Comparison of ENCODE assay signal across 24 mouse cellular contexts in the genomic region with DNA sequence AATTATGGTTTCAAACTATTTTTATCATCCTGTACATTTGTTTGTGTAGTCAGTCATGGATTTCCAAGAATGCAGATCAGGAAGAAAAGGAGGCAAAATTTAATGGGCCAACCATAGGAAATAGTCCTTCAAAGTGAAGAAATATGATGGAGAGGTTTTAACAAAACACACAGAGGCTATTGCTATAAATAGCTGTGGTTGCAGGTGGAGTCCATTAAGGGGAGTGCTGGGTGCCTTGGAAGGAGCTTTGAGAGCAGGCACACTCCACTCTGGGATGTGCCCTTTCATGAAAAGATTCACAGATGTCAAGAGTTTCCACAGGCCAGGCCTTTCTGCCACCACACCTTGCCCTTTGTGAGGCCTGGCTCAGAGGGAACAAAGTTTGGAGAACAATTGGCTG.
"Had no signal": no experiment of that assay in that cellular context is flagged by ENCODE, and none has a peak within 500 bp of the region (broad histone marks: within the 10 kb centered on the region; RNA-seq: fewer than 3 reads in every experiment).

No protein-coding gene starts in this region.

- H3K4me3 ChIP-seq: gastrocnemius, adult 2 months; heart, embryonic 10.5 days; heart, embryonic 12.5 days; hindbrain, embryonic 10.5 days; hindbrain, embryonic 12.5 days; intestine, embryonic 15.5 days; layer of hippocampus, adult 2 months; limb, embryonic 13.5 days; limb, embryonic 15.5 days had no signal

- ATAC-seq: hindbrain, embryonic 16.5 days; inflammation-experienced regulatory T-cells, adult 6 months; intestine, embryonic 15.5 days; intestine, postnatal 0 days had no signal

- H3K36me3 ChIP-seq: heart, embryonic 10.5 days; heart, embryonic 12.5 days; hindbrain, embryonic 10.5 days; hindbrain, embryonic 12.5 days; intestine, embryonic 15.5 days; limb, embryonic 13.5 days; limb, embryonic 15.5 days had no signal

- H3K27me3 ChIP-seq: heart, embryonic 12.5 days; hindbrain, embryonic 12.5 days; intestine, embryonic 15.5 days; limb, embryonic 13.5 days; limb, embryonic 15.5 days had no signal

- H3K4me1 ChIP-seq: heart, embryonic 10.5 days; heart, embryonic 12.5 days; hindbrain, embryonic 10.5 days; hindbrain, embryonic 12.5 days; intestine, embryonic 15.5 days; limb, embryonic 15.5 days had no signal

- H3K27ac ChIP-seq: gastrocnemius, adult 2 months; heart, embryonic 10.5 days; hindbrain, embryonic 10.5 days; hindbrain, embryonic 12.5 days; hindbrain, embryonic 14.5 days; intestine, embryonic 15.5 days; layer of hippocampus, adult 2 months; limb, embryonic 13.5 days; limb, embryonic 15.5 days had no signal

- H3K9me3 ChIP-seq: heart, embryonic 10.5 days; heart, embryonic 12.5 days; hindbrain, embryonic 10.5 days; hindbrain, embryonic 12.5 days; intestine, embryonic 15.5 days; limb, embryonic 13.5 days; limb, embryonic 15.5 days had no signal

- H3K4me2 ChIP-seq: heart, embryonic 12.5 days; hindbrain, embryonic 12.5 days; hindbrain, embryonic 14.5 days; intestine, embryonic 15.5 days; limb, embryonic 13.5 days; limb, embryonic 15.5 days had no signal

- H3K9ac ChIP-seq: heart, embryonic 12.5 days; hindbrain, embryonic 12.5 days; hindbrain, embryonic 14.5 days; intestine, embryonic 15.5 days; limb, embryonic 13.5 days; limb, embryonic 15.5 days had no signal

- DNase-seq: gastrocnemius, adult 2 months; gastrocnemius, postnatal 10 days; gastrocnemius, postnatal 25 days; heart, adult 18-20 months; heart, postnatal 10 days; heart, postnatal 4 days; kidney, adult 18-20 months; kidney, adult 8-10 months; kidney, postnatal 25 days; kidney, postnatal 4 days; layer of hippocampus, postnatal 36 days; left cerebral cortex, postnatal 4 days had no signal
